Mouse (Mus musculus) C2C12 (cell line): ENCODE measurements around the gene Rexo4.

Source experiments
- CEBPB ChIP-seq: IDR thresholded peaks from one replicate; pipeline ENCODE4 v1.6.1; 2011; ENCODE audit warnings: low read depth, mild to moderate bottlenecking, control low read depth, moderate library complexity
- CTCF ChIP-seq: IDR thresholded peaks from one replicate; pipeline ENCODE4 v1.5.1; 2011; ENCODE audit not compliant: control insufficient read depth, insufficient read depth, insufficient read length
- MAX ChIP-seq: IDR thresholded peaks from one replicate; pipeline ENCODE4 v1.6.1; 2011; ENCODE audit warnings: mild to moderate bottlenecking, control low read depth
- MYOD1 ChIP-seq: IDR thresholded peaks from one replicate; pipeline ENCODE4 v1.6.1; 2011; ENCODE audit warnings: low read depth; ENCODE audit not compliant: control insufficient read depth, insufficient read length
- MYOG ChIP-seq: IDR thresholded peaks from one replicate; pipeline ENCODE4 v1.6.1; 2011; ENCODE audit not compliant: control insufficient read depth, insufficient read length; ENCODE audit errors: extremely low read depth
- USF1 ChIP-seq: IDR thresholded peaks from one replicate; pipeline ENCODE4 v1.6.1; 2011; ENCODE audit warnings: low read depth, mild to moderate bottlenecking, control low read depth, moderate library complexity

DNA sequence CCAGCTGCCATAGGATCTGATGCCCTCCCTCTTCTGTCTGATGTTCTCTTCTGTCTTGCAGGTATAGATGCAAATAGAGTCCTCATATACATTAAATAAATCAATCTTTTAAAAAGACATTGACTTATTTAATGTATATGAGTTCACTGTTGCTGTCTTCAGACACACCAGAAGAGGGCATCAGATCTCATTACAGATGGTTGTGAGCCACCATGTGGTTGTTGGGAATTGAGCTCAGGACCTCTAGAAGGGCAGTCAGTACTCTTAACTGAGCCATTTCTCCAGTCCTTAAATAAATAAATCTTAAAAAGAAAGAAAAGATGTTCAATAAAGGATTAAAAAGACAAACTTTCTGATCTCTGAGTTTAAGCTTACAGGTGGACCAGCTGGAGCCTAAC, 54.8 kb downstream of the Rexo4 start:
- no peak for TF ChIP-seq CTCF
- no peak for TF ChIP-seq USF1
- no peak for TF ChIP-seq MYOG
- no peak for TF ChIP-seq MAX
- no peak for TF ChIP-seq CEBPB
- TF ChIP-seq MYOD1: no peak
